Mouse (Mus musculus) limb, embryonic 11.5 days (tissue): ENCODE data around the gene Parm1. TPM values are rescaled to one million over a fixed set of nuclear protein-coding genes. Genes with fewer than 3 reads are reported as not detected.

Experiments used
- ATAC-seq: fragments of 200-750 bp; cut with Nextera tagmentation; 2 replicates; pipeline ENCODE4 v1.8.0; 2017; ENCODE audit warnings: low read depth; ENCODE audit not compliant: insufficient number of reproducible peaks, low FRiP score, low TSS enrichment
- DNase-seq: peaks from one replicate; pipeline ENCODE4 v3.0.0-alpha.2; 2015; ENCODE audit warnings: low spot score
- H3K27ac ChIP-seq: fragments of 300-500 bp; sonication (generic); replicated peaks from 2 replicates; pipeline ENCODE4 v1.5.1; 2014; ENCODE audit warnings: low read depth, mild to moderate bottlenecking, low read length
- H3K27me3 ChIP-seq: fragments of 300-500 bp; sonication (generic); 2 replicates; pipeline ENCODE4 v1.6.1; 2014; ENCODE audit warnings: mild to moderate bottlenecking, low read length, mixed read lengths; ENCODE audit not compliant: control insufficient read depth, insufficient read depth
- H3K36me3 ChIP-seq: fragments of 300-500 bp; sonication (generic); 2 replicates; pipeline ENCODE4 v1.6.1; 2014; ENCODE audit warnings: mild to moderate bottlenecking, low read length, moderate library complexity, mixed read lengths; ENCODE audit not compliant: control insufficient read depth, insufficient read depth
- H3K4me1 ChIP-seq: fragments of 300-500 bp; sonication (generic); 2 replicates; pipeline ENCODE4 v1.6.1; 2014; ENCODE audit warnings: low read length, mixed read lengths; ENCODE audit not compliant: control insufficient read depth, insufficient read depth
- H3K4me2 ChIP-seq: fragments of 300-500 bp; sonication (generic); 2 replicates; pipeline ENCODE4 v1.6.1; 2014; ENCODE audit warnings: low read depth, mild to moderate bottlenecking, moderate library complexity; ENCODE audit not compliant: severe bottlenecking
- H3K4me3 ChIP-seq: fragments of 300-500 bp; sonication (generic); 2 replicates; pipeline ENCODE4 v1.5.1; 2014; ENCODE audit warnings: low read depth, low read length
- H3K9ac ChIP-seq: fragments of 300-500 bp; sonication (generic); 2 replicates; pipeline ENCODE4 v1.6.1; 2014; ENCODE audit warnings: mild to moderate bottlenecking, low read length
- H3K9me3 ChIP-seq: fragments of 300-500 bp; sonication (generic); 2 replicates; pipeline ENCODE4 v1.6.1; 2016; ENCODE audit warnings: low read length; ENCODE audit not compliant: control insufficient read depth
- WGBS: fragments of 180-500 bp; shearing (Covaris S2); extraction: QIAGEN DNeasy Blood & Tissue Kit; methylation state at CpG from one replicate; pipeline ENCODE4 v1.1.7; 2014; 5-methylcytosine and 5-hydroxymethylcytosine counted together
- polyA plus RNA-seq: library from polyadenylated mRNA; unstranded; fragments of >200 nt; fragmentation: Nextera tagmentation; extraction: Ambion mirVana; gene quantifications from 2 replicates; pipeline ENCODE4 v1.2.1, GENCODE M21; 2014

The Parm1 gene
- polyA plus RNA-seq, 1 experiment from 2014 or later, result 8.7 TPM

- no peak overlapping the region for H3K27ac ChIP-seq
- no peaks in the 10 kb centered on the region for H3K27me3 ChIP-seq
- H3K9me3 ChIP-seq, result no peaks in the 10 kb centered on the region
- H3K36me3 ChIP-seq, result no peaks in the 10 kb centered on the region
- 84% methylated on average over 4 of the region's 4 CpGs for WGBS
- H3K9ac ChIP-seq, result no peak overlapping the region
- H3K4me3 ChIP-seq, result no peak overlapping the region
- no peak for ATAC-seq
- no peak for DNase-seq
- H3K4me2 ChIP-seq, result no peak overlapping the region
- no peaks in the 10 kb centered on the region for H3K4me1 ChIP-seq
Observed at GRCm38 (mm10) chr5:91651330-91651729, 133.9 kb downstream of the Parm1 start.

GRCm38 (mm10) chr5:91653061-91653915 lies 135.9 kb downstream of the Parm1 start:
- Histone ChIP-seq H3K27me3 (no peaks in the 10 kb centered on the region), H3K4me2 (no peak overlapping the region), H3K36me3 (no peaks in the 10 kb centered on the region), H3K9me3 (no peaks in the 10 kb centered on the region), H3K9ac (no peak overlapping the region), H3K4me1 (no peaks in the 10 kb centered on the region), H3K27ac (no peak overlapping the region), H3K4me3 (no peak overlapping the region)
- ATAC-seq (no peak), DNase-seq (no peak)
- 77% methylated on average over 14 of the region's 14 CpGs for WGBS

- Histone ChIP-seq H3K4me1 (no peaks in the 10 kb centered on the region), H3K4me3 (no peak overlapping the region), H3K27ac (no peak overlapping the region), H3K4me2 (no peak overlapping the region), H3K9ac (no peak overlapping the region), H3K9me3 (no peaks in the 10 kb centered on the region), H3K27me3 (no peaks in the 10 kb centered on the region), H3K36me3 (no peaks in the 10 kb centered on the region)
- no peak for DNase-seq
- 85% methylated on average over 3 of the region's 3 CpGs for WGBS
- no peak for ATAC-seq
Observed at GRCm38 (mm10) chr5:91654331-91655048, 137.1 kb downstream of the Parm1 start.

- Histone ChIP-seq H3K4me1 (no peaks in the 10 kb centered on the region), H3K4me2 (no peak overlapping the region), H3K27me3 (no peaks in the 10 kb centered on the region), H3K9ac (no peak overlapping the region), H3K36me3 (no peaks in the 10 kb centered on the region), H3K9me3 (no peaks in the 10 kb centered on the region), H3K4me3 (no peak overlapping the region), H3K27ac (no peak overlapping the region)
- ATAC-seq, result no peak
- WGBS, result 64% methylated on average over 3 of the region's 3 CpGs
- DNase-seq, result no peak
Observed at GRCm38 (mm10) chr5:91655263-91655662, 137.8 kb downstream of the Parm1 start.

- H3K4me1 ChIP-seq, result no peaks in the 10 kb centered on the region
- WGBS, result 88% methylated on average over 1 of the region's 1 CpGs
- no peak overlapping the region for H3K4me2 ChIP-seq
- no peak overlapping the region for H3K9ac ChIP-seq
- ATAC-seq (no peak), DNase-seq (no peak)
- H3K27ac ChIP-seq, result no peak overlapping the region
- H3K4me3 ChIP-seq, result no peak overlapping the region
- H3K9me3 ChIP-seq, result no peaks in the 10 kb centered on the region
- no peaks in the 10 kb centered on the region for H3K27me3 ChIP-seq
- no peaks in the 10 kb centered on the region for H3K36me3 ChIP-seq
Observed at GRCm38 (mm10) chr5:91662715-91663114, 145.3 kb downstream of the Parm1 start.

GRCm38 (mm10) chr5:91667127-91667526 lies 149.7 kb downstream of the Parm1 start:
- no peak for DNase-seq
- Histone ChIP-seq H3K27me3 (no peaks in the 10 kb centered on the region), H3K4me1 (no peaks in the 10 kb centered on the region), H3K36me3 (no peaks in the 10 kb centered on the region), H3K9ac (no peak overlapping the region), H3K4me2 (no peak overlapping the region), H3K4me3 (no peak overlapping the region), H3K9me3 (no peaks in the 10 kb centered on the region), H3K27ac (no peak overlapping the region)
- WGBS, result 88% methylated on average over 4 of the region's 4 CpGs
- no peak for ATAC-seq

GRCm38 (mm10) chr5:91669235-91669634 lies 151.8 kb downstream of the Parm1 start:
- no peak overlapping the region for H3K27ac ChIP-seq
- H3K36me3 ChIP-seq, result no peaks in the 10 kb centered on the region
- no peak overlapping the region for H3K9ac ChIP-seq
- DNase-seq (no peak), ATAC-seq (no peak)
- 82% methylated on average over 4 of the region's 4 CpGs for WGBS
- H3K4me1 ChIP-seq, result no peaks in the 10 kb centered on the region
- no peaks in the 10 kb centered on the region for H3K9me3 ChIP-seq
- no peak overlapping the region for H3K4me3 ChIP-seq
- H3K4me2 ChIP-seq, result no peak overlapping the region
- H3K27me3 ChIP-seq, result no peaks in the 10 kb centered on the region
